Mouse (Mus musculus) thymus, adult 2 months (tissue): ENCODE results near the gene C2cd3.

Experiments
- CTCF ChIP-seq: fragments of 200-500 bp; IDR thresholded peaks from 2 replicates; pipeline ENCODE4 v1.5.1; 2012; ENCODE audit warnings: mild to moderate bottlenecking, control low read depth, low read length, moderate library complexity, borderline replicate concordance; ENCODE audit not compliant: control insufficient read depth, poor library complexity, insufficient read depth; ENCODE audit errors: extremely low read depth
- POLR2A ChIP-seq: fragments of 200-500 bp; IDR thresholded peaks from 2 replicates; pipeline ENCODE4 v1.6.1; 2012; ENCODE audit warnings: mild to moderate bottlenecking, low read length, control low read depth, moderate library complexity; ENCODE audit not compliant: control insufficient read depth, poor library complexity, insufficient read depth; ENCODE audit errors: extremely low read depth

DNA sequence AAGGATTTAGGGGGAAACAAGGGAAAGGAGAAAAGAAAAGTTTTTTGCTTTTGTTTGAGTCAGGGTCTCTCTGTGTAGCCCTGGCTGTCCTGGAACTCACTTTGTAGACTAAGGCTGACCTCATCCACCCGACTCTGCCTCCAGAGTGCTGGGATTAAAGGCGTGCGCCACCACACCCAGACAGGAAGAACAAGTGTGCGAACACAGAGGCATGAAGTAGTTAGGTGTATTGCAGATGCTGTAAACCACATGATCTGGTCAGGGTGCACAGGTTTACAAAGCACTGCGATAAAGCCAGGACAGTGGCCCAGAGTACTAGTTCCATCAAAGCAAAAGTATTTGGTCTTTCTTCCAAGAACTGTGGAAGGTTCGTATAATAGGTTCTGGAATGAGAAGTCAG is 61.3 kb downstream of the C2cd3 start:
- TF ChIP-seq CTCF (no peak), POLR2A (no peak)
